Mouse (Mus musculus) small intestine, adult 2 months (tissue): ENCODE results near the gene Sp140. TPM values are rescaled to one million over a fixed set of nuclear protein-coding genes. Genes with fewer than 3 reads are reported as not detected.
"Not testable (repeated sequence)": the region's sequence is repeated elsewhere in the genome, so short reads cannot be mapped to it uniquely, and the experiment has no call there.

Experiments used
- H3K27ac ChIP-seq: fragments of 200-500 bp; 2 replicates; pipeline ENCODE4 v1.5.1; 2012; ENCODE audit warnings: low read depth, low read length, control low read depth, inconsistent platforms; ENCODE audit not compliant: insufficient read depth
- H3K27me3 ChIP-seq: fragments of 200-500 bp; 2 replicates; pipeline ENCODE4 v1.6.1; 2012; ENCODE audit warnings: mild to moderate bottlenecking, moderate library complexity, low read length, inconsistent platforms; ENCODE audit not compliant: control insufficient read depth, insufficient read depth
- H3K36me3 ChIP-seq: fragments of 200-500 bp; 2 replicates; pipeline ENCODE4 v1.6.1; 2012; ENCODE audit warnings: mild to moderate bottlenecking, low read length, control low read depth, inconsistent platforms; ENCODE audit not compliant: control insufficient read depth, insufficient read depth
- H3K4me1 ChIP-seq: fragments of 200-500 bp; 2 replicates; pipeline ENCODE4 v1.6.1; 2012; ENCODE audit warnings: low read length, inconsistent platforms, mixed read lengths; ENCODE audit not compliant: control insufficient read depth, insufficient read depth, insufficient read length
- H3K4me3 ChIP-seq: fragments of 200-500 bp; 2 replicates; pipeline ENCODE4 v1.5.1; 2012; ENCODE audit warnings: low read depth, mild to moderate bottlenecking, control low read depth, inconsistent platforms, low read length, moderate library complexity
- CTCF ChIP-seq: fragments of 200-500 bp; IDR thresholded peaks from 2 replicates; pipeline ENCODE4 v1.5.1; 2012; ENCODE audit warnings: low read depth, mild to moderate bottlenecking, control low read depth, inconsistent platforms, low read length, moderate library complexity, mixed read lengths; ENCODE audit not compliant: insufficient replicate concordance, insufficient read length; ENCODE audit errors: extremely low read depth
- WGBS: fragments of 180-500 bp; shearing (Covaris S2); methylation state at CpG from one replicate; pipeline ENCODE4 v1.1.7; 2018; 5-methylcytosine and 5-hydroxymethylcytosine counted together
- polyA plus RNA-seq: library from polyadenylated mRNA; depleted of rRNA; stranded (reverse); fragments of >200 nt; gene quantifications from 2 replicates; pipeline ENCODE4 v1.2.3, GENCODE M21; 2012

The Sp140 gene
- polyA plus RNA-seq, 1 experiment, result 3.6 TPM

DNA sequence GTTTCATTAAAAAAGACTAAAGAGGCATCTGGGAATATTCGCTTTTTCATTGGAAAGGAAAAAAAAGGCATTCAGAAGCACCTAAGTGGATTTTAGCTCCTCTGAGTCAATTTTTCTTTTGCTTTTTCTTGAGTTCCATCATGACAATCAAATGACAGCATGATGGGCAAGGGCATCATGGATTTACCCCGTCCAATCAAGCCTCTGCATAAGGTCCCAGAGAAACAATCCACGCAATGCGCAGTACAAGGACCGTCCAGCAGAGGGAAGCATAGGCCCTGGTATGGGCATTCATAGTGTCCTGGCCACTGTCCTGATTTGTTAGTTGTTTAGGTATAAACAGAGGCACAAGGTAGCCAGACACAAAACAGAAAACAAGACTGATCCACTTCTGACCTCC, 18.7 kb upstream of the Sp140 start:
- H3K27ac ChIP-seq, H3K4me1 ChIP-seq, H3K4me3 ChIP-seq, H3K27me3 ChIP-seq, H3K36me3 ChIP-seq: not testable (repeated sequence)
- peak; percentile 13; the same call in 1 of the 2 replicates for TF ChIP-seq CTCF
- WGBS, result 30% methylated on average over 5 of the region's 5 CpGs

GRCm38 (mm10) chr1:85588697-85589096, 11.5 kb upstream of the Sp140 start:
- WGBS, result 65% methylated on average over 1 of the region's 2 CpGs

DNA sequence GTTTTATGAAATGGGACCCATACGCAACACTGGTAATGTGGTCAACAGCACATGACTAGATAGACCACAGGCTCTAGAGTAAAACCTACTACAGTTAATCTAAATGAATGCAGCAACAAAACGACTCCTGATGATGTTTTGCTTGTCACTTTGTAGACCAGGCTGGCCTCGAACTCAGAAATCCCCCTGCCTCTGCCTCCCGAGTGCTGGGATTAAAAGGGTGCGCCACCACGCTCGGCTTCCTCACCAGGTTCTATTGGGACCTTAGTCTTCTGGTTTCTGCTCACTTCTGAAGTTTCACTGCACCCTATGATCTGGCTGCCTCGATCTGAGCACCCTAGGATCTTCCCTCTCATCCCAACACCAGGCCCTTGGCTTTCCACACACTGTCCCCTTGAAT, 7.7 kb upstream of the Sp140 start:
- WGBS, result 80% methylated on average over 8 of the region's 8 CpGs
- not testable (repeated sequence) for H3K4me3 ChIP-seq, H3K27me3 ChIP-seq, H3K27ac ChIP-seq, H3K36me3 ChIP-seq, H3K4me1 ChIP-seq

More at GRCm38 (mm10) chr1:85588697-85589096, 11.5 kb upstream of the Sp140 start:
- not testable (repeated sequence) for H3K36me3 ChIP-seq, H3K4me1 ChIP-seq, H3K27ac ChIP-seq, H3K27me3 ChIP-seq, H3K4me3 ChIP-seq

- WGBS, result 59% methylated on average over 17 of the region's 17 CpGs
- not testable (repeated sequence) for H3K36me3 ChIP-seq, H3K27ac ChIP-seq, H3K4me1 ChIP-seq, H3K27me3 ChIP-seq
- peak within 1 kb of the TSS; percentile 42 for H3K4me3 ChIP-seq
Observed at GRCm38 (mm10) chr1:85598271-85599012, 1.7 kb upstream of the Sp140 start, which contains the start of gene Sp110. Gene Sp110 (minus strand): TSS chr1:85598817.

DNA sequence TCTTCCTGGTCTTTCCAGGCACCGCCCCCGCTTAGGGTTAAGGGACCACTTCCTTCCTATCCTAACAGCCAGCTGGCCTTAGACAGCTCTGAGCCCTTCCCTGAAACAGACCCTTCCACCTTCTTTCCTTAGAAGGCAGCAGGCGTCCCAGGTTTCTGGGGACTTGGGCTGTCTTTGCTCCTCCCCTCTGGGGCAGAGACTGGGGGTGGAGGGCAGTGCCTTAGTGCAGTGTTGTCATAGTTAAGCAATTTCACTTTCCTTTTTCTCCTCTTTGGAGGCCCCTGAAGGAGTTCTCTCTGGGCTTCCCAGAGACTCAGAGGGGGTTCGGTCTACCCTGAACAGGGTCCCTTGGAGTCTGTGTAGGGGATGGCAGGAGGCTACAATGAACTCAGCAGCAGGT, 616 bp downstream of the Sp140 start:
- Histone ChIP-seq H3K27ac (peak overlapping the region; percentile 54), H3K4me3 (peak overlapping the region; percentile 41)
- not testable (repeated sequence) for H3K36me3 ChIP-seq, H3K27me3 ChIP-seq, H3K4me1 ChIP-seq
- WGBS, result 53% methylated on average over 4 of the region's 4 CpGs

DNA sequence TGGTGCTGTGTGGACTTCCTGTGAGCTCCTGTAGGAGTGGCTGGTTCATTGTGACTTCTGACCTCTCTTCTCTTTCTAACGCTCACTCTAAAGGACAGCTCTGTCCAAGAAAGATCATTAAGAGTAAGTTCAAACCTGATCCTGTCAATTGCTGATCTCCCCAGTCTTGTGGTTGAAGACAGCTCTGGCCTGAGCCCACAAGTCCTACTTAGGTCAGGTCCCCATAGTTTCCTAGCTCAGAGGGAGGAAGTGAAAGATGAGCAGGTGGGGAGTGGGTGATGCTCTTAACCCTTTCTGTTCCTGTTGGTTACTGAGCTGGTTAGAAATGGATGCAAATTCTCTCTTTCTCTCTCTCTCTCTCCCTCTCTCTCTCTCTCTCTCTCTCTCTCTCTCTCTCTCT, 4.2 kb downstream of the Sp140 start:
- not testable (repeated sequence) for H3K27me3 ChIP-seq, H3K27ac ChIP-seq, H3K4me1 ChIP-seq, H3K36me3 ChIP-seq, H3K4me3 ChIP-seq
- no CpG with 5 or more reads among the region's 1 CpGs for WGBS

- WGBS, result 83% methylated on average over 3 of the region's 4 CpGs
- H3K36me3 ChIP-seq, H3K4me1 ChIP-seq, H3K4me3 ChIP-seq, H3K27me3 ChIP-seq: not testable (repeated sequence)
- H3K27ac ChIP-seq, result peak overlapping the region; percentile 51; the same call in 1 of the 2 replicates
Observed at GRCm38 (mm10) chr1:85608361-85608760, 8.2 kb downstream of the Sp140 start.

DNA sequence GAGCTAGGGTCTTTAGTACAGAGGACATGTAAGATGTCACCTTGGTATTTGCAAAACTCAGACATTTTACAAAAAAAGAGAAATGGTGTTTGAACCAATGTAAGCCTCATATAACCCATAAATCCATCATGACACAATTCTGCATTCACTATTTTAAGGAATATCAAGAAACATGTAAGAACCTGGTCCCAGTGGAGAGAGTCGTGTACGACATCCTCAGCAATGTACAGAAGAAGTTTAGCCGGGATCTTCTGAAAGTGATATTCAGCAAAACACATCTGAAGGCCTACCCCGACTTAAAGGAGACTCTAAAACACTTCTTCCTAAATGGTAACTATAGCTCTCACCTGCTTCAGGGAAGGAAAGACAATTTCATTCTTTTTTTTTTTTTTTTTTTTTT, 10.4 kb downstream of the Sp140 start:
- not testable (repeated sequence) for H3K4me1 ChIP-seq, H3K27ac ChIP-seq, H3K36me3 ChIP-seq, H3K27me3 ChIP-seq, H3K4me3 ChIP-seq
- no CpG with 5 or more reads among the region's 4 CpGs for WGBS

- WGBS, result 87% methylated on average over 3 of the region's 3 CpGs
Observed at GRCm38 (mm10) chr1:85615096-85615495, 14.9 kb downstream of the Sp140 start.

GRCm38 (mm10) chr1:85615819-85616218, 15.6 kb downstream of the Sp140 start:
- H3K27ac ChIP-seq, H3K4me1 ChIP-seq, H3K27me3 ChIP-seq, H3K4me3 ChIP-seq, H3K36me3 ChIP-seq: not testable (repeated sequence)
- WGBS, result 61% methylated on average over 3 of the region's 3 CpGs

More at GRCm38 (mm10) chr1:85615096-85615495, 14.9 kb downstream of the Sp140 start:
- not testable (repeated sequence) for H3K4me3 ChIP-seq, H3K27ac ChIP-seq, H3K36me3 ChIP-seq, H3K4me1 ChIP-seq, H3K27me3 ChIP-seq

DNA sequence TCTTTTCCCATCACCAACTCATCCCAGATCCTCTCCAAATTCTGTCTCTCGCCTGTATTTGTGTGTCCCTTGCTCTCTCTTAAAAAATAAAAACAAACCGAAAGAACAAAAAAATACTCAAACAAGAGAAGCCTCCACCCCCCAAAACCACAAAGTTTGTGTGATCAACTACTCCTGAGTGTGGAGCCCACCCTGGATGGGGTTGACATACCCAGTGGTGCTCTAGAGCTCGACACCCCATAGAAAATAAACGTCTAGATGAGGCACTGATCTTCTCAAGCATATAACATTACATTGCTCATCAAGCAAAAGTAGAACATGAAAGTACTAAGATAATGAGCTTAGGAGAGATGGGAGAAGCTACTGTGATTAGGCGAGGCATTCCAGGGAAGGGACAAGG, 17.0 kb downstream of the Sp140 start:
- H3K4me3 ChIP-seq, H3K36me3 ChIP-seq, H3K27ac ChIP-seq, H3K27me3 ChIP-seq, H3K4me1 ChIP-seq: not testable (repeated sequence)
- 50% methylated on average over 4 of the region's 5 CpGs for WGBS

GRCm38 (mm10) chr1:85618689-85619088, 18.5 kb downstream of the Sp140 start:
- WGBS, result 61% methylated on average over 1 of the region's 1 CpGs
- not testable (repeated sequence) for H3K4me3 ChIP-seq, H3K36me3 ChIP-seq, H3K4me1 ChIP-seq, H3K27me3 ChIP-seq, H3K27ac ChIP-seq
